Mouse (Mus musculus) midbrain, embryonic 11.5 days (tissue): Measurements from ENCODE around the gene Cd300e. TPM values are rescaled to one million over a fixed set of nuclear protein-coding genes. Genes with fewer than 3 reads are reported as not detected.

ENCODE experiments used
- ATAC-seq: fragments of 200-750 bp; cut with Nextera tagmentation; 2 replicates; pipeline ENCODE4 v1.8.0; 2017; ENCODE audit warnings: moderate TSS enrichment, moderate library complexity; ENCODE audit not compliant: low FRiP score
- DNase-seq: peaks from one replicate; pipeline ENCODE4 v3.0.0; 2015; ENCODE audit warnings: low spot score; ENCODE audit errors: missing footprints
- H3K27ac ChIP-seq: fragments of 300-500 bp; sonication (generic); 2 replicates; pipeline ENCODE4 v1.5.1; 2014; ENCODE audit warnings: low read depth, low read length
- H3K27me3 ChIP-seq: fragments of 300-500 bp; sonication (generic); 2 replicates; pipeline ENCODE4 v1.6.1; 2014; ENCODE audit warnings: mild to moderate bottlenecking, low read length, moderate library complexity, mixed read lengths; ENCODE audit not compliant: control insufficient read depth, insufficient read depth
- H3K36me3 ChIP-seq: fragments of 300-500 bp; sonication (generic); 2 replicates; pipeline ENCODE4 v1.6.1; 2014; ENCODE audit warnings: mild to moderate bottlenecking, low read length, moderate library complexity, mixed read lengths; ENCODE audit not compliant: control insufficient read depth, insufficient read depth
- H3K4me1 ChIP-seq: fragments of 300-500 bp; sonication (generic); 2 replicates; pipeline ENCODE4 v1.6.1; 2014; ENCODE audit warnings: low read length; ENCODE audit not compliant: control insufficient read depth, insufficient read depth
- H3K4me2 ChIP-seq: fragments of 300-500 bp; sonication (generic); 2 replicates; pipeline ENCODE4 v1.6.1; 2014; ENCODE audit warnings: mild to moderate bottlenecking, moderate library complexity
- H3K4me3 ChIP-seq: fragments of 300-500 bp; sonication (generic); 2 replicates; pipeline ENCODE4 v1.5.1; 2014; ENCODE audit warnings: low read depth, low read length
- H3K9ac ChIP-seq: fragments of 300-500 bp; sonication (generic); 2 replicates; pipeline ENCODE4 v1.6.1; 2014; ENCODE audit warnings: low read length
- H3K9me3 ChIP-seq: fragments of 300-500 bp; sonication (generic); 2 replicates; pipeline ENCODE4 v1.6.1; 2016; ENCODE audit warnings: low read length; ENCODE audit not compliant: control insufficient read depth
- WGBS: fragments of 180-500 bp; shearing (Covaris S2); extraction: QIAGEN DNeasy Blood & Tissue Kit; methylation state at CpG from one replicate; pipeline ENCODE4 v1.1.7; 2014; 5-methylcytosine and 5-hydroxymethylcytosine counted together
- polyA plus RNA-seq: library from polyadenylated mRNA; unstranded; fragments of >200 nt; fragmentation: Nextera tagmentation; extraction: Ambion mirVana; gene quantifications from 2 replicates; pipeline ENCODE4 v1.2.1, GENCODE M21; 2014

Cd300e gene
- polyA plus RNA-seq, result not detected in 2 replicates

- no peak within 1 kb of the TSS for H3K4me2 ChIP-seq
- DNase-seq, result no peak
- H3K4me3 ChIP-seq, result no peak within 1 kb of the TSS
- H3K9ac ChIP-seq, result no peak within 1 kb of the TSS
- no peaks in the 10 kb centered on the region for H3K27me3 ChIP-seq
- no peaks in the 10 kb centered on the region for H3K36me3 ChIP-seq
- no peak for ATAC-seq
- no peak within 1 kb of the TSS for H3K27ac ChIP-seq
- WGBS, result 44% methylated on average over 5 of the region's 5 CpGs
- no peaks in the 10 kb centered on the region for H3K9me3 ChIP-seq
- peaks cover 2% of the 10 kb centered on the region; the same call in 1 of the 2 replicates for H3K4me1 ChIP-seq
Measured at GRCm38 (mm10) chr11:115062077-115062476, at the start of gene Cd300e. TSS of gene Cd300e (minus strand) at chr11:115062177.

- 90% methylated on average over 4 of the region's 5 CpGs for WGBS
- no peak overlapping the region for H3K4me2 ChIP-seq
- no peaks in the 10 kb centered on the region for H3K36me3 ChIP-seq
- H3K27me3 ChIP-seq, result no peaks in the 10 kb centered on the region
- H3K9ac ChIP-seq, result no peak overlapping the region
- no peak overlapping the region for H3K27ac ChIP-seq
- no peaks in the 10 kb centered on the region for H3K4me1 ChIP-seq
- no peak for ATAC-seq
- DNase-seq, result no peak
- no peak overlapping the region for H3K4me3 ChIP-seq
- no peaks in the 10 kb centered on the region for H3K9me3 ChIP-seq
Measured at GRCm38 (mm10) chr11:115110271-115110670, 48.3 kb upstream of the Cd300e start.

- no peaks in the 10 kb centered on the region for H3K36me3 ChIP-seq
- 94% methylated on average over 8 of the region's 8 CpGs for WGBS
Measured at GRCm38 (mm10) chr11:115108176-115108575, 46.2 kb upstream of the Cd300e start.

GRCm38 (mm10) chr11:115107403-115107916 lies 45.5 kb upstream of the Cd300e start:
- no peak overlapping the region for H3K4me3 ChIP-seq
- no peak overlapping the region for H3K9ac ChIP-seq
- H3K36me3 ChIP-seq, result no peaks in the 10 kb centered on the region
- WGBS, result 64% methylated on average over 4 of the region's 4 CpGs
- H3K4me1 ChIP-seq, result no peaks in the 10 kb centered on the region
- H3K9me3 ChIP-seq, result no peaks in the 10 kb centered on the region
- DNase-seq (peak; percentile 81), ATAC-seq (no peak)
- no peak overlapping the region for H3K27ac ChIP-seq
- no peaks in the 10 kb centered on the region for H3K27me3 ChIP-seq
- no peak overlapping the region for H3K4me2 ChIP-seq

More at GRCm38 (mm10) chr11:115108176-115108575, 46.2 kb upstream of the Cd300e start:
- H3K4me2 ChIP-seq, result no peak overlapping the region
- no peaks in the 10 kb centered on the region for H3K9me3 ChIP-seq
- DNase-seq, result peak; percentile 21
- no peak overlapping the region for H3K27ac ChIP-seq
- no peaks in the 10 kb centered on the region for H3K27me3 ChIP-seq
- no peaks in the 10 kb centered on the region for H3K4me1 ChIP-seq
- H3K4me3 ChIP-seq, result no peak overlapping the region
- H3K9ac ChIP-seq, result no peak overlapping the region
- no peak for ATAC-seq

GRCm38 (mm10) chr11:115106638-115107037 lies 44.7 kb upstream of the Cd300e start:
- H3K4me3 ChIP-seq, result no peak overlapping the region
- no peaks in the 10 kb centered on the region for H3K27me3 ChIP-seq
- H3K4me2 ChIP-seq, result no peak overlapping the region
- no peak for ATAC-seq
- H3K4me1 ChIP-seq, result no peaks in the 10 kb centered on the region
- no peaks in the 10 kb centered on the region for H3K9me3 ChIP-seq
- no peak for DNase-seq
- H3K9ac ChIP-seq, result no peak overlapping the region
- H3K36me3 ChIP-seq, result no peaks in the 10 kb centered on the region
- H3K27ac ChIP-seq, result no peak overlapping the region
- WGBS, result 89% methylated on average over 2 of the region's 2 CpGs

GRCm38 (mm10) chr11:115104769-115105563 lies 43.0 kb upstream of the Cd300e start:
- Histone ChIP-seq H3K4me2 (no peak overlapping the region), H3K4me1 (no peaks in the 10 kb centered on the region), H3K36me3 (no peaks in the 10 kb centered on the region), H3K9ac (no peak overlapping the region), H3K4me3 (no peak overlapping the region), H3K9me3 (no peaks in the 10 kb centered on the region), H3K27ac (no peak overlapping the region), H3K27me3 (no peaks in the 10 kb centered on the region)
- no peak for DNase-seq
- 66% methylated on average over 8 of the region's 8 CpGs for WGBS
- no peak for ATAC-seq

GRCm38 (mm10) chr11:115103470-115104413 lies 41.8 kb upstream of the Cd300e start:
- H3K36me3 ChIP-seq, result no peaks in the 10 kb centered on the region
- no peak overlapping the region for H3K4me3 ChIP-seq
- H3K9ac ChIP-seq, result no peak overlapping the region
- ATAC-seq, result no peak
- H3K4me1 ChIP-seq, result no peaks in the 10 kb centered on the region
- DNase-seq, result no peak
- no peaks in the 10 kb centered on the region for H3K27me3 ChIP-seq
- H3K27ac ChIP-seq, result no peak overlapping the region
- WGBS, result 89% methylated on average over 25 of the region's 25 CpGs
- no peak overlapping the region for H3K4me2 ChIP-seq
- no peaks in the 10 kb centered on the region for H3K9me3 ChIP-seq

- no peaks in the 10 kb centered on the region for H3K4me1 ChIP-seq
- WGBS, result 97% methylated on average over 9 of the region's 9 CpGs
- no peak for DNase-seq
- H3K4me3 ChIP-seq, result no peak overlapping the region
- no peaks in the 10 kb centered on the region for H3K36me3 ChIP-seq
- H3K27ac ChIP-seq, result no peak overlapping the region
- no peak overlapping the region for H3K4me2 ChIP-seq
- no peak overlapping the region for H3K9ac ChIP-seq
- H3K27me3 ChIP-seq, result no peaks in the 10 kb centered on the region
- no peak for ATAC-seq
- H3K9me3 ChIP-seq, result no peaks in the 10 kb centered on the region
Measured at GRCm38 (mm10) chr11:115102116-115102515, 40.1 kb upstream of the Cd300e start.
